Mouse (Mus musculus) induced T-regulatory cell, adult 2 months (primary cell): ENCODE measurements around the gene Nkd1.

ENCODE experiments used
- DNase-seq: peaks from one replicate; pipeline ENCODE4 v3.0.0-alpha.2; 2012; ENCODE audit warnings: low read depth

The Nkd1 gene

GRCm38 (mm10) chr8:88538976-88539371 is 17.8 kb downstream of the Nkd1 start:
- no peak for DNase-seq

GRCm38 (mm10) chr8:88539963-88540362 is 18.8 kb downstream of the Nkd1 start:
- peak; percentile 12 for DNase-seq

GRCm38 (mm10) chr8:88542596-88543213 is 21.6 kb downstream of the Nkd1 start:
- DNase-seq, result no peak

GRCm38 (mm10) chr8:88544677-88545076 is 23.5 kb downstream of the Nkd1 start:
- no peak for DNase-seq

- no peak for DNase-seq
Measured at GRCm38 (mm10) chr8:88545441-88545840, 24.3 kb downstream of the Nkd1 start.

- DNase-seq, result no peak
Measured at GRCm38 (mm10) chr8:88546032-88546732, 25.0 kb downstream of the Nkd1 start.

- no peak for DNase-seq
Measured at GRCm38 (mm10) chr8:88555669-88556068, 34.5 kb downstream of the Nkd1 start.

- DNase-seq, result no peak
Measured at GRCm38 (mm10) chr8:88559985-88560473, 38.9 kb downstream of the Nkd1 start.

GRCm38 (mm10) chr8:88561402-88561801 is 40.2 kb downstream of the Nkd1 start:
- no peak for DNase-seq

- DNase-seq, result no peak
Measured at GRCm38 (mm10) chr8:88564256-88564903, 43.2 kb downstream of the Nkd1 start.

- DNase-seq, result peak; percentile 9
Measured at GRCm38 (mm10) chr8:88566119-88566518, 45.0 kb downstream of the Nkd1 start.

GRCm38 (mm10) chr8:88567314-88568121 is 46.4 kb downstream of the Nkd1 start:
- DNase-seq, result peak; percentile 30

- no peak for DNase-seq
Measured at GRCm38 (mm10) chr8:88568211-88568610, 47.1 kb downstream of the Nkd1 start.

- no peak for DNase-seq
Measured at GRCm38 (mm10) chr8:88569366-88569765, 48.2 kb downstream of the Nkd1 start.

- peak; percentile 21 for DNase-seq
Measured at GRCm38 (mm10) chr8:88570293-88570998, 49.3 kb downstream of the Nkd1 start.

GRCm38 (mm10) chr8:88571434-88572184 is 50.5 kb downstream of the Nkd1 start:
- no peak for DNase-seq

- no peak for DNase-seq
Measured at GRCm38 (mm10) chr8:88572185-88572909, 51.2 kb downstream of the Nkd1 start.

GRCm38 (mm10) chr8:88572941-88573645 is 51.9 kb downstream of the Nkd1 start:
- DNase-seq, result no peak

GRCm38 (mm10) chr8:88574975-88575374 is 53.8 kb downstream of the Nkd1 start:
- DNase-seq, result no peak
